Mouse (Mus musculus) E14TG2a.4 (cell line): ENCODE measurements around the gene Cdh18.
"Not testable (repeated sequence)": the region's sequence is repeated elsewhere in the genome, so short reads cannot be mapped to it uniquely, and the experiment has no call there.

Source experiments
- H3K27me3 ChIP-seq: 2 replicates; pipeline ENCODE4 v1.6.1; 2014; ENCODE audit warnings: low read length, control low read depth; ENCODE audit not compliant: insufficient read depth
- H3K36me3 ChIP-seq: 2 replicates; pipeline ENCODE4 v1.6.1; 2014; ENCODE audit warnings: low read length, control low read depth; ENCODE audit not compliant: insufficient read depth
- H3K4me1 ChIP-seq: replicated peaks from 2 replicates; pipeline ENCODE4 v1.6.1; 2014; ENCODE audit warnings: low read depth, low read length, control low read depth
- H3K4me3 ChIP-seq: replicated peaks from 2 replicates; pipeline ENCODE4 v1.5.1; 2014; ENCODE audit warnings: mild to moderate bottlenecking, low read length
- H3K9me3 ChIP-seq: 2 replicates; pipeline ENCODE4 v1.6.1; 2014; ENCODE audit warnings: low read length, control low read depth
- CTCF ChIP-seq: conservative IDR thresholded peaks from 2 replicates; pipeline ENCODE4 v1.5.1; 2014; ENCODE audit warnings: low read length
- NANOG ChIP-seq: IDR thresholded peaks from 2 replicates; pipeline ENCODE4 v1.6.1; 2014; ENCODE audit warnings: borderline replicate concordance, low read length, mixed read lengths
- POU5F1 ChIP-seq: IDR thresholded peaks from 2 replicates; pipeline ENCODE4 v1.6.1; 2014; ENCODE audit warnings: low read length, borderline replicate concordance

The Cdh18 gene

DNA sequence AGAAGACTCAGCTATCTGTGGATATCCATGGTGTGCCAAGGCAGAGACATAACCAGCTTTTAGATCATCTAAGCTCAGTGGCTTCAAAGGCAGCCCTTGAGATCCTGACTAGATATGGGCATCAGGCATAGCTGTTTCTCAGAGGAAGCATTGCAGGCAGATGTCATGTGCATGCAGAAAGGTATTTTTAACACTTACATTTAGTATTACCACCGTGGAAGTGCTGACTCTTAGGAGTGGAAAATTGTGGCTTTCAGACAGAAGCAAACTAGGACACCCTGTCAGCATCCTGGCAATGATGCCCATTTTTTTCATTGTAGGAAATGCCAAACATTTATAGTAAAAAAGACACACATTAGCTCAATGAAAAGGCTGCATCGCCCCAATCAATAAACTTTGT, 503.2 kb downstream of the Cdh18 start:
- no peaks in the 10 kb centered on the region for H3K27me3 ChIP-seq
- no peaks in the 10 kb centered on the region for H3K36me3 ChIP-seq
- H3K9me3 ChIP-seq = no peaks in the 10 kb centered on the region
- no peaks in the 10 kb centered on the region for H3K4me1 ChIP-seq
- TF ChIP-seq CTCF (no peak), POU5F1 (no peak), NANOG (no peak)
- no peak overlapping the region for H3K4me3 ChIP-seq

DNA sequence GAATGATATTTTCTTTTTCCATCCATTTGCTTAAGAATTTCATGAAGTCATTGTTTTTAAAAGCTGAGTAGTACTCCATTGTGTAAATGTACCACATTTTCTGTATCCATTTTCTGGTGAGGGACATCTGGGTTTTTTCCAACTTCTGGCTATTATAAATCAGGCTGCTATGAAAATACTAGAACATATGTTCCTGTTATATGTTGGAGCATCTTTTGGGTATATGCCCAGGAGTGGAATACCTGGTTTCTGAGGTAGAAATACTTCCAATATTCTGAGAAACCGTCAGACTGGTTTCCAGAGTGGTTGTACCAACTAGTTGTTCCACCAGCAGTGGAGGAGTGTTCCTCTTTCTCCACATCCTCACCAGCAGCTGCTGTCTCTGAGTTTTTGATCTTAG, 536.5 kb downstream of the Cdh18 start:
- not testable (repeated sequence) for H3K4me1 ChIP-seq, H3K36me3 ChIP-seq, H3K27me3 ChIP-seq, H3K9me3 ChIP-seq, H3K4me3 ChIP-seq

DNA sequence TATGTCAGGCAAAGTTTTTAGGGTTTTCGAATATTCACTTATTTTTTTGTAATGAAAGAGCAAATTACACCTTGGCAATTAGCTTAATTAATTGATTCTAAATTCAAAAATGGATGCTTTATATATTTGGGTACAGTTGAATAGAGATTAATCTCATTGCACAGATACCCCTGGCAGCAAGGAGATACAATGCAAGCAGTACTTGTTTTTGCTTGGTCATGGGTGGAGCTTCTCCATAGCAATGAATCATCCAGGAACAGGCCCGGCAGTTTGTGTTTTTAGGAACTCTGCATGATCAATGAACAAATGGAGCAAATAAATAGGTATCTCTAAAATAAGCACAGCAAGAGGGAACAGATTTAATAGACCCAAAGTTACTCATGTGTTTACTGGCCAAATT, 538.7 kb downstream of the Cdh18 start:
- H3K36me3 ChIP-seq = no peaks in the 10 kb centered on the region
- no peak for TF ChIP-seq POU5F1
- TF ChIP-seq CTCF = no peak
- TF ChIP-seq NANOG = no peak

DNA sequence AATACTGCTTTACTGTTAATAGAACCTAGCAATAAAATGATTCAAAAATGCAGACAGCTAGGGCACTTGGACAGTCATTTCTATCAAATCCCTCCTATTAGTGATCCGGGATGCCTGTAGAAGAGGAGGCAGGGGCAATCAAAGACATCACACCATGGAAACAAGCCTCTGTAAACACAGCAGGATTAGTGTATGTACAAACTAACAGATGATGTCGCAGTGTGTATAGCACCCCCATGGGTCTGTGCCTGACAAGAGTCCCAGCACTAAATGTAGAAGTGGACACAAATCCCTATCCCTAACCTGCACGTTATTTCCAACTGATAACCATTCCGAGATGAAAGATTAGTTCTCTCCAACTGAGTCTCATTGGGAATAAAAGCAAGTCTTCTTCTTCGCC, 547.8 kb downstream of the Cdh18 start:
- no peaks in the 10 kb centered on the region for H3K9me3 ChIP-seq
- H3K27me3 ChIP-seq = no peaks in the 10 kb centered on the region
- no peak overlapping the region for H3K4me3 ChIP-seq
- no peaks in the 10 kb centered on the region for H3K36me3 ChIP-seq
- H3K4me1 ChIP-seq = no peaks in the 10 kb centered on the region
- TF ChIP-seq CTCF (no peak), NANOG (no peak), POU5F1 (no peak)

More for the DNA sequence above, 538.7 kb downstream of the Cdh18 start:
- Histone ChIP-seq H3K4me3 (no peak overlapping the region), H3K9me3 (no peaks in the 10 kb centered on the region), H3K27me3 (no peaks in the 10 kb centered on the region), H3K4me1 (no peaks in the 10 kb centered on the region)

DNA sequence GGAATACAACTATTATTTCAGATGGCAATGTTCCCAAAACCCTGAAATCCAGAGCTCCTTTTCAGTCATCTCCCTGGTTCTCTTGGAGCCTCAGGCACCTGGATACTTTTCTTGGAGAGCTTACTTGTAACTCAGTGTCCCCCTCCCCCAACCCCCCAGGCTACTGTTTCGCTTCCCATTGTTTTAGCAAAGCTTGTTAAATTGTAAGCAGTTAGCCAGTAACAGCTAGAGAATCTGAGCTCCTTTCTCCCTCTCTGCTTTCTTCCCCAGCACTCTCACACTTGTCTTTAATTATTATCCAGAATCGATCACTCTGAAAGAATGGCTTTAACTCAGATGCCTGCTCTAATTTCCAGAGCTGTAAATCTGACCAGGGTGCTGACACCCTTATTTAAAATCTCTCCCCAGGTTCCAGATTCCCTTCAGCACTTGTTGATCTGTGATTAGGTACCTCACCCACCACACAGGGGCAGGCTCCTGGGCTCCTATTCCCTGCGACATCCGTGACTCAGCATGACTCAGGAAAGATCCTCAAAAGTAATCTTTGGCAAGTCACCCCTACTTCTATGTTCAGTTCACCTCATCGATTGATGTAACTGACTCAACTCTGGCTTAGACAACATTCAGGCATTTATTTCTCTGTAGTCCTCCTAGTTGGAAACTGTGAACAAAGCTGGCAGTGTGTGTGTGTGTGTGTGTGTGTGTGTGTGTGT, 556.0 kb downstream of the Cdh18 start:
- Histone ChIP-seq H3K4me3 (no peak overlapping the region), H3K36me3 (no peaks in the 10 kb centered on the region), H3K27me3 (no peaks in the 10 kb centered on the region), H3K9me3 (no peaks in the 10 kb centered on the region), H3K4me1 (peaks cover 11% of the 10 kb centered on the region)
- TF ChIP-seq POU5F1 (no peak), NANOG (peak; percentile 4; the same call in 1 of the 2 replicates)

DNA sequence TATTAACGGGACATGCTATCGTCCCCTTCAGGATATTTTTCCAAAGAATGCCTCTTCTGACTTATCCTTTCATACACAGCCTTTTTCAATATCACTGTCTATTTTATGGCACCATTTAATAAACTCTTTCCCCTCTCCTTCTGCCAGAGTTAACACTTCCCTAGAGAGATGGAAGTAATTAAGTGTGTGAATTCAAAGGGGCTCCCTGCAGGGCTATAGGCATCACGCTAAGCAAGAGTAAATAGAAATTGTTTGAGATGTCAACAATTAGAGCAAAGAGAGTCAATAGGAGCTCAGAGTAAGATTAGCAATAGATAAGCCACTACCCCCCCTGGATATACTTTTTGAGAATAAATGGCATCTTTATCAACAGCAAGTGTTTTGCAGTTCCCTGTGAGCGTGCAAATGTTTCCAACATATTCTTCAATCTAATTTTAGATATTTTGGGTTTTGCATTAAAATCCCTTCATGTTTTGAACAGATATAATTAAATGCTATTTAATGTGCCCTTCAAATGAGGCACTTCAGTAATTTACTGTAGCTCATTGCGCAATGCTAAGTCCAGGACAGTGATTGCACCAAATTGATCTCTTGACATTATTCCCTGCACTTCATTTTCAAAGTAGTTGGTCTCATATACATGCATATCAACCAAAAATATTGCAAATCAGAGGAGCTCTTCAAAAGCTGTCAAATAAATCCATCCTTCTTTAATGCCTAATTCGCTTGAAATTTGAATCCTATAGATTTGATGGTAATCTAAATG, 586.3 kb downstream of the Cdh18 start:
- Histone ChIP-seq H3K36me3 (no peaks in the 10 kb centered on the region), H3K9me3 (no peaks in the 10 kb centered on the region), H3K27me3 (no peaks in the 10 kb centered on the region), H3K4me1 (no peaks in the 10 kb centered on the region), H3K4me3 (no peak overlapping the region)
- TF ChIP-seq CTCF (no peak), NANOG (no peak)

DNA sequence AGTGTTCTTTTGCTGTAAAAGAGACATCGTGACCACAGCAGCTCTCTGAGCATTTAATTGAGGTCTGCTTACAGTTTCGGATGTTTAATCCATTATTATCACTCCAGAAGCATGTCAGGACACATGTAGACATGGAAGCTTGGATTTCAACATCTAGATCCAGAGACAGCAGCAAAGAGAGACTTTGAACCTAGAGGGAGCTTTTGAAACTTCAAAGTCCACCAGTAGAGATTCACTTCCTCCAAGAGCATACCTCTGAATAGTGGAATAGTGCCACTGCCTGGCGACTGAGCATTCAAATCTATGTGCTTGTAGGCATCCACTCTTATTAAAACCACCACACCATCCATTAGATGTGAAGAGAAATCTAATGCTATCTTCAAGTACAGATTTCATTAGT, 588.1 kb downstream of the Cdh18 start:
- Histone ChIP-seq H3K27me3 (no peaks in the 10 kb centered on the region), H3K9me3 (no peaks in the 10 kb centered on the region), H3K4me3 (no peak overlapping the region), H3K36me3 (no peaks in the 10 kb centered on the region), H3K4me1 (no peaks in the 10 kb centered on the region)
- TF ChIP-seq CTCF (no peak), NANOG (no peak)

DNA sequence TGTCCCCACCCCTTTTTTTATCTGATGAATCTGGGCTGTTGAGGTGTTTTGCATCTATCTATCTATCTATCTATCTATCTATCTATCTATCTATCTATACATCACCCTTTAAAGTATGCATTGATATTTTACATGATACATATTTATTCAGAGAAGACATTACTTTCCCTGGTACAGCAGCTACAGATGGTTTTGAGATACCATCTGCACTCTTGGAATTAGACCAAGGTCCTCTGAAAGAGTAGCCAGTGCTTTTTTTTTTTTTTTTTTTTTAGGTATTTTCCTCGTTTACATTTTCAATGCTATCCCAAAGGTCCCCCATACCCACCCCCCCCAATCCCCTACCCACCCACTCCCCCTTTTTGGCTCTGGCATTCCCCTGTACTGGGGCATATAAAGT, 594.1 kb downstream of the Cdh18 start:
- H3K27me3 ChIP-seq, H3K4me1 ChIP-seq, H3K4me3 ChIP-seq: not testable (repeated sequence)

DNA sequence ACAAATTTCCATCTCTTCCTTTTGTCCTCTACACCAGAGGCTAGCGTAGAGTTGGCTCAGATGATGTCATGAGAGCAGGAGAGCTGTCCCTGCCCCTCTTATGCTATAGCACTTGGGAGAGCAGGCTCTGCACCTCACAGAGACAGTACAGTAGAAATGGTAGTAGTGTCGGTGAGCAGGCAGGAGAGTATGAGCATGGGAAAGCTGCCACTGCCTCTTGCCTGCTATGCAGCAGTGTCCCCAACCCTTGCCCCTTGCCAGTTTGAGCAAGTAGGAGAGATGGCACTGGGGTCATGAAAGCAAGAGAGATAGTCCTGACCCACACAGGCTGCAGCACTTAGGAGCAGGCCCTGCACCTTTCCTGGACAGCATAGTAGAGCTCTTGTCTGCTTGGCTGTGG, 607.1 kb downstream of the Cdh18 start:
- no peaks in the 10 kb centered on the region for H3K36me3 ChIP-seq
- H3K4me1 ChIP-seq = no peaks in the 10 kb centered on the region
- no peaks in the 10 kb centered on the region for H3K9me3 ChIP-seq
- no peaks in the 10 kb centered on the region for H3K27me3 ChIP-seq
- no peak overlapping the region for H3K4me3 ChIP-seq
- TF ChIP-seq CTCF (no peak), POU5F1 (no peak), NANOG (no peak)

More for the DNA sequence above, 594.1 kb downstream of the Cdh18 start:
- H3K36me3 ChIP-seq, H3K9me3 ChIP-seq: not testable (repeated sequence)
